Mouse (Mus musculus) ES-E14 (cell line): ENCODE data around the gene Naip6.
"Not testable (repeated sequence)": the region's sequence is repeated elsewhere in the genome, so short reads cannot be mapped to it uniquely, and the experiment has no call there.

Experiments
- CHD2 ChIP-seq: IDR thresholded peaks from 2 replicates; pipeline ENCODE4 v1.6.1; 2014; ENCODE audit warnings: mild to moderate bottlenecking, low read depth, low read length, inconsistent platforms
- MAFK ChIP-seq: IDR thresholded peaks from 2 replicates; pipeline ENCODE4 v1.6.1; 2014; ENCODE audit warnings: mild to moderate bottlenecking, low read depth, low read length, inconsistent platforms; ENCODE audit not compliant: insufficient read depth
- ZNF384 ChIP-seq: IDR thresholded peaks from 2 replicates; pipeline ENCODE4 v1.6.1; 2012; ENCODE audit warnings: low read depth, low read length, inconsistent platforms

GRCm38 (mm10) chr13:100352315-100352714, 34.8 kb upstream of the Naip6 start:
- TF ChIP-seq CHD2, MAFK, ZNF384: not testable (repeated sequence)
